Mouse (Mus musculus) ES-Bruce4 (cell line): ENCODE results near the gene Atad5. TPM values are rescaled to one million over a fixed set of nuclear protein-coding genes. Genes with fewer than 3 reads are reported as not detected.
A peak's percentile ranks its signal among the peaks of the same experiment; 100 is the strongest.

ENCODE experiments used
- H3K27ac ChIP-seq: 2 replicates; pipeline ENCODE4 v1.5.1; 2012; ENCODE audit warnings: low read length, inconsistent platforms; ENCODE audit not compliant: insufficient read depth
- H3K27me3 ChIP-seq: 2 replicates; pipeline ENCODE4 v1.6.1; 2012; ENCODE audit warnings: mild to moderate bottlenecking, low read length, inconsistent platforms; ENCODE audit not compliant: control insufficient read depth, poor library complexity, insufficient read depth, severe bottlenecking
- H3K36me3 ChIP-seq: 2 replicates; pipeline ENCODE4 v1.6.1; 2012; ENCODE audit warnings: inconsistent platforms, mild to moderate bottlenecking, low read length, moderate library complexity; ENCODE audit not compliant: control insufficient read depth, poor library complexity, insufficient read depth, severe bottlenecking
- H3K4me1 ChIP-seq: one replicate; pipeline ENCODE4 v1.8.1; 2011; ENCODE audit warnings: low read length; ENCODE audit not compliant: control insufficient read depth, insufficient read depth
- H3K4me3 ChIP-seq: 2 replicates; pipeline ENCODE4 v1.5.1; 2011; ENCODE audit warnings: low read depth, mild to moderate bottlenecking, low read length
- H3K9ac ChIP-seq: 2 replicates; pipeline ENCODE4 v1.6.1; 2012; ENCODE audit warnings: low read depth, mild to moderate bottlenecking, inconsistent platforms; ENCODE audit not compliant: poor library complexity, severe bottlenecking
- H3K9me3 ChIP-seq: replicated peaks from 2 replicates; pipeline ENCODE4 v1.6.1; 2012; ENCODE audit warnings: mild to moderate bottlenecking, low read length, inconsistent platforms; ENCODE audit not compliant: control insufficient read depth, poor library complexity, insufficient read depth, severe bottlenecking
- CTCF ChIP-seq: IDR thresholded peaks from one replicate; pipeline ENCODE4 v1.8.1; 2011; ENCODE audit warnings: low read depth, low read length
- EP300 ChIP-seq: IDR thresholded peaks from 2 replicates; pipeline ENCODE4 v1.6.1; 2011; ENCODE audit warnings: low read depth, low read length; ENCODE audit not compliant: insufficient read depth
- POLR2A ChIP-seq: IDR thresholded peaks from one replicate; pipeline ENCODE4 v1.8.1; 2011; ENCODE audit warnings: low read length; ENCODE audit not compliant: insufficient read depth
- polyA plus RNA-seq: library from polyadenylated mRNA; stranded (reverse); fragments of >200 nt; gene quantifications from 2 replicates; pipeline ENCODE4 v1.2.4, GENCODE M21; 2011; ENCODE audit warnings: low read depth; ENCODE audit not compliant: missing spikeins, insufficient read depth, insufficient read length

Atad5 gene
- polyA plus RNA-seq, 1 experiment = 26.6 TPM

GRCm38 (mm10) chr11:80149412-80150023, 60.3 kb downstream of the Atad5 start:
- Histone ChIP-seq H3K27ac (no peak overlapping the region), H3K9ac (no peak overlapping the region), H3K36me3 (no peaks in the 10 kb centered on the region), H3K4me3 (no peak overlapping the region), H3K9me3 (no peaks in the 10 kb centered on the region), H3K27me3 (peaks cover 5% of the 10 kb centered on the region; the same call in 1 of the 2 replicates), H3K4me1 (no peaks in the 10 kb centered on the region)
- TF ChIP-seq EP300 (no peak), POLR2A (no peak), CTCF (no peak)

- no peak overlapping the region for H3K9ac ChIP-seq
- no peaks in the 10 kb centered on the region for H3K36me3 ChIP-seq
- no peak overlapping the region for H3K27ac ChIP-seq
- no peaks in the 10 kb centered on the region for H3K4me1 ChIP-seq
- H3K4me3 ChIP-seq = no peak overlapping the region
- H3K27me3 ChIP-seq = peaks cover 5% of the 10 kb centered on the region; the same call in 1 of the 2 replicates
- TF ChIP-seq POLR2A (no peak), EP300 (no peak), CTCF (no peak)
- H3K9me3 ChIP-seq = no peaks in the 10 kb centered on the region
Measured at GRCm38 (mm10) chr11:80150566-80150965, 61.4 kb downstream of the Atad5 start.

GRCm38 (mm10) chr11:80151541-80151940, 62.3 kb downstream of the Atad5 start:
- H3K9me3 ChIP-seq = no peaks in the 10 kb centered on the region
- no peak overlapping the region for H3K9ac ChIP-seq
- H3K4me3 ChIP-seq = no peak overlapping the region
- H3K27me3 ChIP-seq = peaks cover 5% of the 10 kb centered on the region; the same call in 1 of the 2 replicates
- TF ChIP-seq EP300 = no peak
- H3K4me1 ChIP-seq = no peaks in the 10 kb centered on the region
- no peak overlapping the region for H3K27ac ChIP-seq
- no peaks in the 10 kb centered on the region for H3K36me3 ChIP-seq

- Histone ChIP-seq H3K27ac (no peak overlapping the region), H3K4me3 (no peak overlapping the region), H3K27me3 (peaks cover 5% of the 10 kb centered on the region; the same call in 1 of the 2 replicates), H3K9me3 (no peaks in the 10 kb centered on the region), H3K4me1 (no peaks in the 10 kb centered on the region), H3K36me3 (no peaks in the 10 kb centered on the region), H3K9ac (no peak overlapping the region)
- TF ChIP-seq POLR2A (no peak), EP300 (no peak), CTCF (no peak)
Measured at GRCm38 (mm10) chr11:80152376-80152775, 63.2 kb downstream of the Atad5 start.

- H3K36me3 ChIP-seq = no peaks in the 10 kb centered on the region
- no peak within 1 kb of the TSS for H3K27ac ChIP-seq
- H3K4me3 ChIP-seq = peak within 1 kb of the TSS; percentile 81
- H3K9ac ChIP-seq = peak within 1 kb of the TSS; percentile 76
- no peaks in the 10 kb centered on the region for H3K4me1 ChIP-seq
- peaks cover 5% of the 10 kb centered on the region; the same call in 1 of the 2 replicates for H3K27me3 ChIP-seq
- TF ChIP-seq CTCF = no peak
- no peak for TF ChIP-seq POLR2A
- no peak for TF ChIP-seq EP300
- no peaks in the 10 kb centered on the region for H3K9me3 ChIP-seq
Measured at GRCm38 (mm10) chr11:80153857-80154495, 64.8 kb downstream of the Atad5 start, which contains the start of gene Adap2. TSS of gene Adap2 (plus strand) at chr11:80154105.

GRCm38 (mm10) chr11:80154501-80154900, 65.3 kb downstream of the Atad5 start:
- peak overlapping the region; percentile 81 for H3K4me3 ChIP-seq
- H3K27me3 ChIP-seq = peaks cover 5% of the 10 kb centered on the region; the same call in 1 of the 2 replicates
- H3K36me3 ChIP-seq = no peaks in the 10 kb centered on the region
- TF ChIP-seq CTCF (no peak), POLR2A (no peak), EP300 (no peak)
- H3K9me3 ChIP-seq = no peaks in the 10 kb centered on the region
- H3K4me1 ChIP-seq = no peaks in the 10 kb centered on the region
- peak overlapping the region; percentile 76 for H3K9ac ChIP-seq
- no peak overlapping the region for H3K27ac ChIP-seq
